Mouse (Mus musculus): ENCODE results near the gene Spon1.

DNA sequence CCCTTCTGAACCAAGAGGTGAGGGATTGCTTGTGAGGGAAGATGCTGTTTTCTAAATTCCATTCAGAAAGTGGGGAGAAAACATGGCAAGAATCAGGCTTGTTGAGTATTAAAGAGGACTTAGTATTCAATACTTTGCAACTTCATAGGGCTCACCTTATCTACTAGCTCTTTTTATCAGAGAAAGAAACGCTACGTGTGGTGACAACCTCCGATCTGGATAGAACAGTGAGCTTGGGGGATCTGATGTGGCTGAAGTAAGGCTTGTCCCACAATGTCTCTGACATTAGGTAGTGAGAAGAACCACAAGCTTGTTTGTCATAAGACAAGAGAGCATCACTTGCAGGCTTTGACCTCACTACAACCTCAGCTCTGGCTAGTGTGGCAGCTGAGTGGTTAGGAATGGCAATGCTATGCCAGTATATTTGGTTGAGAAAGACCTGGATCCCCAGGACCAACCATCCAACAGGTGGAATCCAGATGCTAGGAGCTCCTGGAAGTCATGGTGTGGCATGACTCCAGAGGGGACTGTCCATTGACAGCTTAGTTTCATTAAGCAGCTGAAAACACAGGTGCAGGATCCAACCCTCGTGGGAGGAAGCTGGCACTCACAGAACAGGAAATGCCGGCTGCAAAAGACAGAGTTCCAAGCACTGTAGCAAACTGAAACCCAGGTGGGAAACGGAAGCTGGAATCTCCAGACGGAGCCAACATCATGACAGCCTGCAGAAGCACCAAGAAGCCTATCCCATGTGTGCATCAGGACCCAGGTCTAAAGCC, 81.4 kb downstream of the Spon1 start:
- TF ChIP-seq CTCF (IDR thresholded peaks at IDR 0.05) (no peak), EP300 (IDR thresholded peaks at IDR 0.05) (no peak)
